Mouse (Mus musculus): ENCODE measurements around the gene Col27a1.

- TF ChIP-seq EP300 (IDR thresholded peaks at IDR 0.05; ENCODE audit: low read depth) (no peak), CTCF (IDR thresholded peaks at IDR 0.05; ENCODE audit: low read depth) (no peak)
These were observed 2.8 kb downstream of the Col27a1 start for GRCm38 (mm10) chr4:63216566-63216965.

All from liver, postnatal 0 days (tissue).